Mouse (Mus musculus): ENCODE measurements around the gene Itga9. TPM values are rescaled to one million over a fixed set of nuclear protein-coding genes. Genes with fewer than 3 reads are reported as not detected.
"Not testable (repeated sequence)": the region's sequence is repeated elsewhere in the genome, so short reads cannot be mapped to it uniquely, and the experiment has no call there.

Gene Itga9
- 10 to 100 TPM; 74.4 to 88.1 TPM for total RNA-seq (2021)
- long read RNA-seq, experiment 1, full-length matches to known transcripts = 16 of 68 reads
- long read RNA-seq, experiment 1, partial matches to known transcripts = 11 of 68 reads
- long read RNA-seq, experiment 1, other reads (novel, unspliced or antisense) = 41 of 68 reads
- long read RNA-seq, experiment 2, full-length matches to known transcripts = 19 of 70 reads
- long read RNA-seq, experiment 2, partial matches to known transcripts = 14 of 70 reads
- long read RNA-seq, experiment 2, other reads (novel, unspliced or antisense) = 37 of 70 reads

DNA sequence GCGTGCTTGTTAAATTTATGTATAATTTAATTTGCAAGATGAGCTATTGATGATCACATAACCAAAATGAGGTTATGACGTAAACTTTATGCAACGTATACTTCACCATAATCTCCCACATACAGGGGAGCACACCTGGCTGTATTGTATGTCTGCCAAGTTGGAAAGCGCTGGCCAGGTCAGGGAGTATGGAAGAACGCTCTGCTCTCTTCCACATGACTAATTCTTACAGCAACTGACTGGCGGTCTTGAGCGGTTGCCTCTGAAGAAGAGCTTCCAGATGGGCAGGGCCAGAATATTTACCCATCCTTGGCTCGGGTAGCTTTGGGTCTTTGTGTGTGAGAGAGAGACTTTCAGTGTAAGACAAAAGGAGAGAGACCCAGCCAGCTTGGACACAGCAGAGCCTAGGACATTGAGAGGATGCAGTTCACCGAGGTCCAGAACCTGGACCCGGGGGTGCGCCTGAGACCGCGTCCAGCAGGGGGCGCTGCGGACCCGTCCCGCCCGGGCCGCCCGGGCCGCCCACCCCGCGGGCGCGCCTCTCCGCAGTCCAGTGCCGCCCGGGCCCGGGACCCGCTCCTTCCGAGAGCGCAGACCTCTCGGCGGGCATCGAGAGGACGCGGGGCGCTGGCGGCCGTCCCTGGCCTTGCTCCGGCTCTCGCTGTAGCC lies at the start of gene Itga9:
TSS of gene Itga9 (plus strand) at position 543 of the 669 bp plus-strand sequence.
- intact Hi-C loops (cut with DNase I) = loop anchor here (1.0 to 5.0 kb wide), 4 partner anchors 76 to 302 kb away; no protein-coding TSS in a partner anchor
- DNase-seq = peak; percentile 95 to 96

DNA sequence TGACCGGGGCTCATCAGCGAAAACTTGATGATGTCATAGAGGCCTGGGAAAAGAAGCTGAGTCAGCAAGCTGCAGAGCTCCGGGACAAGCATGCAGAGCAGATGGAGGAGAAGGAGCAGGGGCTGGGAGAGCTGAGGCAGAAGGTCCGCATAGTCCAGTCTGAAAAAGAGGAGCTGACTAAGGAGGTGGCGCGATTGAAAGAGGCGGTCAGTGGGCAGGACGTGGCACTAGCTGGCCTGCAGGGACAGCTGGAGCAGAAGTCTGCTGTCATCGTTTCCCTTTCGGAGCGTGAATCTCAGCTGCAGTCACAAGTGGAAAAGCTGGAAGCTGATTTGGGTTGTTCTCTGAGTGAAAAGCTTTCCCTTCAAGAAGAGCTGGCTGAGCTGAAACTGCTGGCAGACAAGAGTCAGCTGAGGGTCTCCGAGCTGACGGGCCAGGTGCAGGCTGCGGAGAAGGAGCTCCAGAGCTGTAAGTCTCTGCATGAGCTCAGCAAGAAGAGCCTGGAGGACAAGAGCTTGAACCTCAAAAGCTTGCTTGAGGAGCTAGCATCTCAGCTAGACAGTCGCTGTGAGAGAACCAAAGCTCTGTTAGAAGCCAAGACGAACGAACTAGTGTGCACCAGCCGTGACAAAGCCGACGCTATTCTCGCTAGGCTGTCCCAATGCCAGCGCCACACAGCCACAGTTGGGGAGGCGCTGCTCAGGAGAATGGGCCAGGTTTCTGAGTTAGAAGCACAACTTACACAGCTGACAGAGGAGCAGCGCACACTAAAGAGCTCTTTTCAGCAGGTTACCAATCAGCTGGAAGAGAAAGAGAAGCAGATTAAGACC lies 49.3 kb upstream of the Itga9 start:
- intact Hi-C loops (cut with DNase I) = no loop called here
- peak; percentile 22 to 34 for DNase-seq

DNA sequence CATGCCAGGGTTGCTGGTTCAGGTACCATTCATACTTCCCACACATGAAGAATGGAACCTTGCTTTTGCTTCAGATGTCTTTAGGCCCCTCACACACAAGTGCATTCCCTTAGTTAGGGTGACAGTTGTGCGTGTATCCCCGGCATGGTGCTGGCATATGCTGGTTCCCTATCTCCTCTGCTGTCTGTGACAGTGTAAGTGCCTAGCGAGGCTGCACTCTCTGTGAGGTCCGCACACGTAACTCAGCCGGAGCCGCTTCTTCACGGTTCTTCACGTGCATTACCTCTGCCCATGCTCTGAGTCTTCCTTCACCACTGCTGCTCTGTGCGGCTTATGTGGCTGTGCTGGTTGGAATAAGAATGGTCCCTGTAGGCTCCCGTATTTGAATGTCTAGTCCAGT lies 43.1 kb upstream of the Itga9 start:
- DNase-seq = no peak
- intact Hi-C loops (cut with DNase I) = no loop called here

DNA sequence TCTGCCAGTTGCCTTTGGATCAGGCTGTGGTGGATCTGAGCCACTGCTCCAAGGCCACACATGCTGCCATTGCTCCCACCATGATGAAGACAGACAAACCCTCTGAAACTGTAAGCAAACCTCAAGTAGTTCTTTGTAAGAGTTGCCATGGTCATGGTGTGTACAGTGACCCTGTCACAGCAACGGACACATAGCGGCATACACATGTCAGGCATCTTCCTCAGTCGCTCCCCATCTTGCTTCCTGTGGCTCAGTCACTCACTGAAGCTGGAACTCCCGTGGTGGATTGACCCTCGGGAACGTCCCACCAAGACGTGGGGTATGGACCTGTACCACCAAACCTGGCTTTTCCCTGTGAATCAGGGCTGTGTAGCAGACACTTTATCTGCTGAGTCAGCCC lies 42.6 kb upstream of the Itga9 start:
- intact Hi-C loops (cut with DNase I) = no loop called here
- DNase-seq = no peak

DNA sequence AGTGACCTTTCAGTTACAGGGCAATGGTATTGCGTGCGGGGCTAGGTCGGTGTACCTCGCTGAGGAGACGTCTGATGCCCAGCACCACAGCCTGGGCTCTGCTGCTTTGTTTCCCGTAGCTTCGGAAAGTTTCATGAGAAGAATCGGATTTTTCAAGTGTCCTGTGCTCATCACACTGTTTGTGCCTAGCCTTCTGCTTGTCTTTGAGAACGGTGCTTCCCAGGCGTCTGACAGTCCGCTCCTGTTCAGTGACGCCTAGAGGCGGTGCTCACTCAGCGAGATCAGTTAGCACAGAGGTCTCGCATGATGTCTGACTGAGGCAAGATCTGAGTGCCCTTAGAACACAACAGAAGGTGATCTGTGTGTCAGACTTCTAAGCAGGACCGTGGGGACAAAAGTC lies 41.8 kb upstream of the Itga9 start:
- intact Hi-C loops (cut with DNase I) = no loop called here
- DNase-seq = no peak

DNA sequence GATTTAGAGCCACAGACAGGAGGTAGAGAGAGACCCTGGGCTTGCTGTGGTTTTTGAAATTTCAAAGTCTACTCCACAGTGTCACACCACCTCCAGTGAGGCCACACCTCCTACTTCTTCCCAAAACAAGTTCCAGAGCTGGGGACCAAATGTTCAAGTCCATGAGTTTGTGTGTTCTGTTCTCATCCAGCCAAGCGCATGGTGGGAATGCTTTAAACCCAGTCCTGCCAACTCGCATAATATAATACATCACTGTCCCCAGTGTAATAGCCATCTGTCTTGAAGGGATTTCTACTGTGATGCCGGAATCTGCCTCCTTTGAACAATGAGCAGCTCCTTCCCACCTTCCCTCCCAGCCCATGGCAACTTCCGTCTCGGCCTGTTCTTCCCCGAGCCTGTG lies 37.2 kb upstream of the Itga9 start:
- no peak for DNase-seq
- intact Hi-C loops (cut with DNase I) = no loop called here

DNA sequence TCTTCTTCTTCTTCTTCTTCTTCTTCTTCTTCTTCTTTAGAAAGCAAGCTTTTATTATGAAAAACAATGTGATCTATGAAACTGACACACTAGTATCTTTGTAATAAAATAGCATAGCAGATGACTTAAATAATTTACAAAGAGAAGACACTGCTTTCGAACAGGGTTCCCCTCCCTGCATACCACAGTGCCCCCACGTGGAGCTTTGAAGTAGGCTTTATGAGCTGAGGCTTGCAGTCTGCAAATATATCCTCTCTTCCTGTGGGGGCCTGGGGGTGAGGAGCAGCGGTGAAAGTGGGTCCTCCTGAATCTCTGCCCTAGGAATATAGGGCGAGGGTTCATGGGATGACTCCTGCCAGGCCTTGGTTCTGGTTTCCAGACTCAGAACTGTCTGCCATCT lies 35.6 kb upstream of the Itga9 start:
- no peak for DNase-seq
- intact Hi-C loops (cut with DNase I) = no loop called here

DNA sequence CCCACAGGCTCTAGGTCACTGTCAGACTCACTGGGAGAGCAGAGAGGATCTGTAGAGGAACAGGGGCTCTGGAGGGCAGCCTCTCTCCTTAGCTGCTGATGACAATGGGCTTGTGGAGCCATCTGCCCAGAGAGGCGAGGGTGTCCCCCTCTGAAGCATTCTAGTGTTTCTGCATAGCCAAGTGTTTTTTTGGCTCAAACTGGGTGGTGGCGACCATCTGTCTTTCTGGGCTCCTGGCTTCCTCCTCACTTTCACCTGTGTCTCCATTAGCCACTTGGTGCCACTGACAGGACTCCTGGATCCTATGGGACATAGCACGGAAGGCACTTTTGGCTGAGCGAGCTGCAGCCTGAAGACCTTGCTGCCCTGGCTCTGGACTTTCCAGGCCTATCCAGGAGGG lies 34.8 kb upstream of the Itga9 start:
- no peak for DNase-seq
- intact Hi-C loops (cut with DNase I) = no loop called here

DNA sequence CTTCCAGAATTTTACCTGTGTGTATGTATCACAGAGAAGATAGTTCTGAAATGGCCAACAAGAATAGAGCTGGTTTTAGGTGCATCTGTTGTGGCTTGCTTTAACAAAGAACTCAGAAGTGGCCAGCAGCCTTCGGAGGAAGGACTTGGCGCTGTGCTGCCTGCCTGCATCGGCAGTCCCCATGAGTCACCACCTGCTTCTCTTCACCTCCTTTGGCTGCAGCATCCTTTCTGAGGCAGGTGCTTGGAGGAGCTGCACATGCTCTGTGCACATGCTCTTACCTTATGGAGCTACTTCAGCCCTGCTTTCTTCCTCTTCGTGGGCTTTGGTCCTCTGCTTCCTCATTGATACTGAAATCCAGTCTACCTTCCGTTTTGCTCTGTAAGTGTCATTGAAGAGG lies 31.6 kb upstream of the Itga9 start:
- no peak for DNase-seq

DNA sequence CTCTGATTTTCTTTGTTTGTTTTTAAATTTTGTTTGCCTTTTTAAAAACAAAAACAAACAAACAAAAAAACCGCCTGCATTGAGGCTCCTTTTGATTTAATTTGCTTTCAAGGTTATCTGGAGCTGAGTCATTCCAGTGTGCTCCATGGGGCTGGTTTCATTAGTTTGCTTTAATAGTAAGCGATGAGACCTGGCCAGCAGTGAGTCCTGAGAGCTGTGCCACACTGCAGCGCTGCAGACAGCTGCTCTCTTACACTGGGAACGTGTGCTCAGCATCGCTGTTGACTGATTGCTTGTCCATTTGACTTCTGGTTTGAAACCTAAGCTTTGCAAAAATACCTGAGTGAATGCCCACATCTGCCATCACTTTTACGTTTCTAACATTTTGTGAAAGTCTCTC lies 26.1 kb upstream of the Itga9 start:
- DNase-seq = no peak
- intact Hi-C loops (cut with DNase I) = no loop called here

More for the DNA sequence above, 31.6 kb upstream of the Itga9 start:
- intact Hi-C loops (cut with DNase I) = no loop called here

DNA sequence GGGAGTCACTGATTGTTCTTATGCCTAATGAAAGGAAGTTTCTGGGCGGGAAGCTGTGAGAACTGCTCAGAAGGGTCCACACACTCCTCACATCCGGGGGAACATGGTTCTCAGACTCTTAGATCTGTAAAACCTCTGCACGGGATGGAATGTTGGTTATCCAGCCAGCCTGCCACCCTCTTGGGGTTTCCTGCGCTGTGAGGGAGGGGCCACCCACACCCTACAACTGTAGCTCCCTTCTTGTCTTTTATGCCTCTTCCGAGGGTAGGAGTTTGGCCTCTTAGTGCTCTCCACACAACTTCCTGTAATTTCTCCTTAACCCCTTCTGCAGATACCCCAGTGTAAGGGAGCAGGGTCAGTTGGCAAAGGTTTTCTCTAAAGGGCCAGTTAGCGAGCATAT lies 23.7 kb upstream of the Itga9 start:
- intact Hi-C loops (cut with DNase I) = no loop called here
- DNase-seq = no peak

DNA sequence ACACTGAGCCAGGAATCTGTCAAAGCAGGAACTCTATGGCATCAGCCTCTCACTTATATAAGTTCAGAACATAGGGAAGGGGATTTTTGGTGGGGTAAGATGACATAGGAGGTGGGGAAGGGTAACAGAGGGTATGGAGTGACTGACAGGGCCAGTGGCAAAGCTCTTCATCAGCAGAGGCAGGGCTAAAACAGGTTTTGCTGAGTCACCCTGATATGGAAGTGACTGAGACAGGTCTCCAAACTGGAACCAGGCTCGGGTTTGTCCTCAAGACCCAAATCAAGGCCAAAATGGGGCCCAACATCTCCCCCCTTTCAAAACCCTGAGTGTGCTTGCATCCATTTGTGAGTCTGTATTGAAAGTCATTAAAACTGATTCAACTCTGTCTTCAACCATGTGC lies 21.7 kb upstream of the Itga9 start:
- DNase-seq = no peak
- intact Hi-C loops (cut with DNase I) = loop anchor here (5.0 kb wide), 2 partner anchors 287 to 482 kb away; no protein-coding TSS in a partner anchor

DNA sequence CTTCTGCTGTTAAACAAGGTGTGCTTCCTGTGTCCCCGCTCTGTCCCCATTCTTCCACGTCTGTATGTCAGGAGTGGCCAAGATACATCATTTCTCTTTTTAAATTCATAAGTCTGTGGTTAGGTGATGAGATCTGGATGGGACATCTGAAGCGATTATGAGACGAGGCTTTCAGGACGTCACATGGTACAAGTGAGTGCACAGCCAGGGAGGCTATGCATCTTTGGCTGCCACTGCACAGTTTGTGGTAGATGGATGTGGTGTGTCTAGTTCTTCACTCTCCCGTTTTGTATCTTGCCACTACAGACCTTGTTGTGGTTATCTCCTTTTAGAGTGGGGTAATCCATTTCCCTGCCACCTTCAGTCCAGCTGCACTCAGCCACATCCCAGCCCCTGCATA lies 20.5 kb upstream of the Itga9 start:
- no peak for DNase-seq
- intact Hi-C loops (cut with DNase I) = loop anchor here (5.0 kb wide), 2 partner anchors 286 to 481 kb away; no protein-coding TSS in a partner anchor

DNA sequence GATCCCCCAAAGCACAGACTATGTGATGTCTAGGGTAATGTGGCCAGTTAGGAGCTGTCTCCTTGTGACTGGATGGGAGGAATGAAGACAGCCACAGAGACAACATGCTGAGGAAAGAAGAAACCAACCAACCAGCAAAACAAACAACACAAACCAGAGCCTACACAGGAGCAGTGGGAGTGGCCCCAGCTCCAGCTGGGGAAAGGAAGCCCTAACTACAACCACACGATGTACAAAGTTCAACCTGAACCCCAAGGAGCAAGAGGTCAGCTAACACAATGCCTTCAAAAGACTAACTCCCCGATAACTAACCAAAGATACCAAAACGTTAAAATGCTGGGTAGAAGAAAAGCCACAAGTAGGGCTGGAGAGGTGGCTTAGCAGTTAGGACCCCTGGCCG lies 19.4 kb upstream of the Itga9 start:
- no peak for DNase-seq
- intact Hi-C loops (cut with DNase I) = loop anchor here (5.0 kb wide), 2 partner anchors 285 to 480 kb away; no protein-coding TSS in a partner anchor

DNA sequence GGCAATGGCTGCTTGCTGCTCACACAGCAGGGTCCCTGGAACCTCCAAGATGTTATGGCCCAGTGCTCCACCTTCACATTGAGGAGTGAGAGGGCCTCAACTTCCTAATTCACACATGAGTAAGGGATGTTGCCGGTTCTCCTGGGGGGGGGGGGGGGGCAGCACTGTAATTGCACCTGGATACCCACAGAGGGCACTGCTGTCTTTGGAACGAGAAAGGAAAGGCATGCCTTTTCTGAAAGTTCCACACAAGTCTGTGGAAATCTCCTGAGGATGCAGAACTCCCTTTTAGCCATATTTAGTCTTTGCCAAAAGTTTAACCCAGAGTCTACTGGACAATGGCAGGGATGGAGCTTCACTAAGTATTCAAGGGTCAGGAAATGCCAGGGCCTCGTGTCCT lies 17.2 kb upstream of the Itga9 start:
- DNase-seq = peak in 1 of 2 experiments; percentile 30
- intact Hi-C loops (cut with DNase I) = loop anchor here (1.0 to 5.0 kb wide), 3 partner anchors 283 to 478 kb away; no protein-coding TSS in a partner anchor

DNA sequence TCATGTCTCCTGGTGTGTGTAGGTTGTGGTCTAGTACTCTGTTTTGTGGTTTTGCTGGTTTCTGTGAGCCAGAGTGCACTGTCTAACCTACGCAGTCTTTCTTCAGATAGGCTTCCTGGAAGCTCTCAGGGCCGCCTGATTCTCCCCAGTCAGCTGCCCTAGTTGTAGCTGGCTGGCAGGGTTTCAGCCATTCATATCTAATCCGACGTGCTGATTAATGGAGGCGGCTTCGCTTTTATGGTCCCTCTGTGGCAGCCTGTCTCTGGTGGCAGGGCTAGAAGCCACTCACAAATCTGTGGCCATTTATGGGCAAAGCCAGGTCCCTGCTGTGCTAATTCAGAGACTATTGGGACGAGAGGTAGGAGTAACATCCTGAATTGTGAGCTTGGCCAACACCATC lies 16.3 kb upstream of the Itga9 start:
- DNase-seq = peak in 1 of 2 experiments; percentile 44
- intact Hi-C loops (cut with DNase I) = no loop called here

DNA sequence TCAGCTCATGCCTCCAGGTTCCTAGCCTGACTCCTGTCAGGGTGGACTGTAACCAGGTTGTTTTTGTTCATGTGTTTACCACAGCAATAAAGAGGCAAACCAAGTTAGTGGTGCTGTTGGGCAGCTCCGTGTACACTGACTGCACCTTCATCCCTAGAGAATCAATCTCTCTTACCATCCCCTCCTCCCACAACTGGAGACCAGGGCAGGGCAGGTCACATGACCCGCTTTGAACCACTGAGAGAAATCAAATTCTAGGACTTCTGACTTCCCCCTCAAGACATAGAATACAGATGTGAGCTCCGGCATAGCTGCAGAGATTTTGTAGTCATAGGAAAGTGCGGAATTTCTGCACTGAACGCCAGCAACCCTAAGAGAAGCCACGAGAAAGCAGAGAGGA lies 14.9 kb upstream of the Itga9 start:
- no peak for DNase-seq
- intact Hi-C loops (cut with DNase I) = no loop called here

DNA sequence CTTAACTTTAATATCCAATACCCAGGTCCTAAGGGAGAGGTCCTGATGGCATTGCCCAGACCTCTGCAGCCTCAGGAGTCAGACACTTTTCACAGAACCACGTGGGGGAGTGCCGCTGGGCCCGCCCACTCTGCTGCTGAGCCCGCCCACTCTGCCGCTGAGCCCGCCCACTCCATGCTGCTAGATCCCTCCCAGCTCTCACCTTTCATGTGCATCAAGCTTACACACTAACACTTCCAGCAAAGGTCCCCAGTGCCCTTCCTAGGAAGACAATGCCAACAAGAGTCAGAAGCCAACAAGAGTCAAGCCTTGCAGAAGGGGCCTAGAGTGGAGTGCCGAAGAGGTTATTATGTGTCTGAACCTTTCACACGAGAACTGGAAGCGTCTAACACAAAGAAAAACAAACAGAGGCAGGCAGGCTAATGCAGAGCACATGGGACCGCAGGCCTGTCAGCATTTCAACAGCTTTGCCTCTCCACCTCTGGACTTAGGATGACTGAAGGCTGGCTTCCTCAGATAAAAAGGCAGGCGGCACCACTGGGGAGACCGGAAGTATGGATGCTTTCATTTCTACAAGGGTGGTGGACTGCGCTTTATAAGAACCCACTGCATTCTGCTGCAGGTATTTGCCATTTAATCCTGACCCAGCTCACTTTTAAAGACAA lies 13.8 kb upstream of the Itga9 start:
- DNase-seq = peak in 1 of 2 experiments; percentile 23
- intact Hi-C loops (cut with DNase I) = no loop called here

DNA sequence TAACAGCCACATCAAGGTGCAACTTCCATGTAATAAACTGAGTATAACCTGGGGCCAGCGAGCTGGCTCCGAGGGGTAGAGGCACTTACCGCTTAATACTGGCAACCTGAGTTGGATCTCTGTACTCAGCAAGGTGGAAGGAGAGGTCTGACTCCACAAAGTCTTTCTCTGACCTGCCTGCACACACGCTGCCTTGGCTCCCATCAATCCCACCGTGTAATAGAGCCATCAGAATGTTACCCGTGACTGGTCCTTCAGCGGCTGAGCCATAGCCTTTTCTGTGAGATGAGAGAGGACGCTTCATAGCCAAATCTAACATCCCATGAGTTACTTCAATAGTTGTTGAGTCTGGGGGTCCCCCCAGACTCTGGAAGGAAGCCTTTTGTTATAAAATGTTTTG lies 13.0 kb upstream of the Itga9 start:
- no peak for DNase-seq
- intact Hi-C loops (cut with DNase I) = no loop called here

DNA sequence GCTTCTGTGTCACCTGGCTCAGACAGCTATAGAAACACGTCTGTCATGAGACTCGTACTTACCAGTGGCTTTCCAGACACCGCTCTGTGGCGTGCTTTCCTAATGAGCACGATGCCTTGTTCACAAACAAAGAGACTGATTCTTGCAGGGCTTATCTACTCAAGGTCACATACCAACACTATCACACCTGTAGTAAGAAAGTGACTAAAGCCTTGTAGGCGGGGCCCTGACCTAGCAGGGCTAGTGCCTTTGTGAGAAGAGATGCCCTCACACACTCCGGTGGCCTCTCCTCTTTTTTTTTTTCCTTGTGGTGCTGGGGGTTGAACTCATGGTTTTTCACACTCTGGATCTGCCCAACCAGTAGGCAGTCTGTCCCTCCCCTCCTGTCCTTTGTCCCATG lies 9.7 kb upstream of the Itga9 start:
- no peak for DNase-seq
- intact Hi-C loops (cut with DNase I) = no loop called here

DNA sequence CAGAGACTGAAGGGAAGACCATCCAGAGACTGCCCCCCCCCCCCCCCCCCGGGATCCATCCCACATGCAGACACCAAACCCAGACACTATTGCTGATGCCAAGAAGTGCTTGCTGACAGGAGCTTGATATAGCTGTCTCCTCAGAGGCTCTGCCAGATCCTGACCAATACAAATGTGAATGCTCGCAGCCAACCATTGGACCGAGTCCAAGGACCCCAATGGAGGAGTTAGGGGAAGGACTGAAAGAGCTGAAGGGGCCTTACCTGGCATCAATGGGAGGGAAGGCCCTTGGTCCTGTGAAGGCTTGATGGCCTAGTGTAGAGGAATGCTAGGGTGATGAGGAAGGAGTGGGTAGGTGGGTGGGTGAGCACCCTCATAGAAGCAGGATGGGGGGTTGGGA lies 6.1 kb upstream of the Itga9 start:
- intact Hi-C loops (cut with DNase I); DNase-seq: not testable (repeated sequence)

Measured in heart, postnatal 14 days (tissue).